Mouse (Mus musculus) heart, postnatal 14 days (tissue): ENCODE results near the gene Arf5. TPM values are rescaled to one million over a fixed set of nuclear protein-coding genes. Genes with fewer than 3 reads are reported as not detected.

ENCODE experiments used
- DNase-seq, 2 experiments: peaks; one replicate each; pipeline ENCODE4 v3.0.0; 2021 to 2022
- intact Hi-C: fragments of 180-260 bp; cut with DNase I; formaldehyde crosslinking; loops from one replicate; pipeline ENCODE4 v1.15.1; 2025
- total RNA-seq, 2 experiments: library from RNA; stranded (reverse); gene quantifications; 2 replicates each; pipeline ENCODE4 v1.2.3; 2021

Arf5 gene
- total RNA-seq, 2 experiments from 2014 or later: 172 to 176 TPM

DNA sequence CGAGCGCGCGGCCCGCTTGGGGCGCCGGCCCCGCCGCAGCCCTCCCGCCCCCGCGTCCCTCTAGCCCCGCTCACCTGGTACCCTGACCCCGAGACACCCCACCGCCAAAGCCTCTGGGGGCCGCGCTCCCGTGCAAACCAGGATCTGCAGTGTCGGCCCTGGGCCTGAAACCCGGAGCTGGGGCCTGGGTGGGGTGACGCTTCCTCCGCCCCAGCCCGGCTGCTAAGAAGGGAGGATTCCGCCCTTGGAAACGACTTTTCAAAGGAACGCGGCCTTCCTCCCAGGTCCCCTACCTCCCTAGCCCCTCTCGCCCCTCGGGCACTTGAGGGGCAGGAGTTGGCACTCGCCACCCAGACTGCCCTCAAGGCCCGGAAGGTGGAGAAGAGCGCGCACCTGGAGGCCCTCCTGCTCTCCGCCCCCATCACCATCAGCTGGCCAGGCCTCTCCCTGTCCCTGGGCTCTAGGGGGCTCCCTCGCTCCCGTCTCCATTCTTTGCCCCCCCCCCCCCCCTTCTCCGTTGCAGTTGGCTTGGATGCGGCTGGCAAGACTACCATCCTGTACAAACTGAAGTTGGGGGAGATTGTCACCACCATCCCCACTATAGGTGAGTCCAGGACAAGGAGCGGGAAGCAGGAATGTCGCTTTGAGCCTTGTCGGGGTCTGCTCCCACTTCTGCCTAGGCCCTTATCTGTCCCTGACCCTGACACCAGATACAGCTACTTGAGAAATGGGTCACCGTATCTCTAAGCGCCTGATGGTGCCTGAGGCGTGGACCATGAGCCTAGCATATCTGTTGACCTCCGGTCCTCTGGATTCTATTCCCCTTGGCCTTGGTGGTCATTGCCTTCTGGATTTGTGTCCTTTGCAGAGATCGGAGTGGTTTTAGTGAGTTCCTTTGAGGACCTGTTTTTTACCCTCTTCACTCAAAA is 671 bp downstream of the Arf5 start:
- peak; percentile 60 to 61 for DNase-seq
- intact Hi-C loops: loop anchor here (5.0 kb wide), 1 partner anchor 162 kb away; no protein-coding TSS in a partner anchor

DNA sequence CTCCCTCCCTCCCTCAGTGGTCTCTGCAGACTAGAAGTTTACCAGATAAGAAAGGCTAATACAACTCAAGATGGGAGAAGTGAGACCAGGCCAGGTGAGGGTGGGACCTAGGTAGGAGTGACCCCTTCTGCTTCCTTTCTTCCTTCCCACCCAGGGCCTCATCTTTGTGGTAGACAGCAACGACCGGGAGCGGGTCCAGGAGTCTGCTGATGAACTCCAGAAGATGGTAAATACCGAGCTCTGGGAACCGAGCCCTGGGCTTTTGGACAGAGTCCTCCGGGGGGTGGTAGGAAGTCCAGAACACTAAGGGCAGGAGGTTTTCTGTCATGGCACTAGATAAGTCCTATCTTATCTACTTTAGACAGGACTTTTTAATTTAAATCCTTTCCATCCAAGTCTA is 1.7 kb downstream of the Arf5 start:
- DNase-seq: no peak
- intact Hi-C loops: loop anchor here (5.0 kb wide), 1 partner anchor 52 kb away; the partner anchor contains the start of gene Snd1

DNA sequence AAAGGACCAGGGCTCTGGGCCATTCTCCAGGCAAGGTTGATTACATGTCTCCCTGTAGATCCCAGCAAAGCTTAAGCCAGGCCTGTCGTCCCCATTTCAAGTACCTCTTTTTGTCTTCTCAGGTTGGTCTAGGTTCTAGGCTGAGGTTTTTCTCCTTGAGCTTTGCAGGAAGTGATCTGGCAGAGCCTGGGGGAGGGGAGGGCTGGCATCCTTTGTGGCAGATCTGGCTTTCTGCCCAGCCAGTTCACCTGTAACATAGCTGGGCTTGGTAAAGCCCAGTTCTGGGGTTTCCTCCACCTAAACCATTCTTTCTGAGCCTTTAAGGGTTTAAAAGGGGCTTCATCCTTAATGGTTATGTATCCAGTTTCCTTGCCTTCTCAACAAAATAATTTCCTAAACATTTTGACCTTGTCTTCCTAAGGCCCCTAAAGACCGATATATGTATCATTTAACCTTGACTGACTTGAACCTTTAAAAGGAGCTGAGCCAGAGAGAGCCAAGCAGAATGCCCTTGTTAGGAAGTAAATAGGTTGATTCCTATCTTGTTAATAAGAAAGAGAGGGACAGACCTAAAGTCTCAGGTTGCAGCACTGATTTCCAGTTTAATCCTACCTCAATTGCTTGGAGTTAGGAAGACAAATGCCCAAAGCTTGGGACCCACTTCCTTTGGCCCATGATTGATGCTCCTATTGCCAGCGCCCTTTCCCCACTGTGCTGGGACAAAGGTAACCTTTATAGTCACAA is 3.9 kb downstream of the Arf5 start, which contains the start of gene Fscn3:
Gene Fscn3 (plus strand): TSS at position 694 of the 744 bp plus-strand sequence.
- no peak for DNase-seq
- intact Hi-C loops: loop anchor here (5.0 kb wide), 1 partner anchor 50 kb away; the partner anchor contains the start of gene Snd1

DNA sequence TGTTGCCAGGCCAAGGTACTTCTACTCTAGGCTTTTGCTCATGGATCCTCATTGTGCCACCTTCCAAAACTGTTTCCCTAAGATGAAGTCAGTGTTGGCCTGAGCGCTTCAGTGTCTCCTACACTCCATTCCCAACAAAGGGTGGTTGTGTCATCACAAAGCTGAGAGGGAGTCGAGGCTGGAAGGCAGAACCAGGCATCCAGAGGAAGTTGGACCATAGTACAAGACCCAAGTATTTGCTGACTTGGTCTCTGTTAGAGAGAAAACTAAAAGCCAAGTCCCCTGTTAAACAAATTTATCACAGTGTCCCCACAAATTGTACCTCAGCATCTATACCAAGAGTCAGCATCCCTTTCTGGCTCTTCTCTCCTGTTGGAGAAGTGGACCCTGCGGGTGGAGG is 4.9 kb downstream of the Arf5 start, which contains the start of gene Gcc1:
Gene Gcc1 (minus strand): TSS at position 101 of the 400 bp plus-strand sequence.
- intact Hi-C loops: loop anchor here (5.0 kb wide), 1 partner anchor 49 kb away; the partner anchor contains the start of gene Snd1

DNA sequence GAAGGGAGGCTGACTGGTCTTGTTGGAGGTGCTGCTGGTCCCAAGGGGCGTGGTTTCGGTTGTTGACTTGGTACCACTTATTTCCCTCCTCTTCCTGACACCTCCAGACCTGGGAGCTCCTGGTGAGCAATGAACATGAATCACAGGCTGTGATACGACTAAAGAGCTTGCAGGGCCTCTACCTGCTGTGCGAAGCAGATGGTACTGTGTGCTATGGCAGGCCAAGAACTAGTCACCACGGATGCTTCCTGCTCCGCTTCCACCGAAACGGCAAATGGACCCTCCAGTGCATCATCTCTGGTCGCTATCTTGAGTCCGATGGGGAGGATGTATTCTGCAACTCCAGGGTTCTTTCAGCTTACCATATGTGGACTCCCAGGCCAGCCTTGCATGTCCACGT is 6.5 kb downstream of the Arf5 start:
- no peak for DNase-seq
- intact Hi-C loops: loop anchor here (5.0 kb wide), 1 partner anchor 47 kb away; the partner anchor contains the start of gene Snd1

More for the DNA sequence above, 4.9 kb downstream of the Arf5 start, which contains the start of gene Gcc1:
- DNase-seq: no peak

DNA sequence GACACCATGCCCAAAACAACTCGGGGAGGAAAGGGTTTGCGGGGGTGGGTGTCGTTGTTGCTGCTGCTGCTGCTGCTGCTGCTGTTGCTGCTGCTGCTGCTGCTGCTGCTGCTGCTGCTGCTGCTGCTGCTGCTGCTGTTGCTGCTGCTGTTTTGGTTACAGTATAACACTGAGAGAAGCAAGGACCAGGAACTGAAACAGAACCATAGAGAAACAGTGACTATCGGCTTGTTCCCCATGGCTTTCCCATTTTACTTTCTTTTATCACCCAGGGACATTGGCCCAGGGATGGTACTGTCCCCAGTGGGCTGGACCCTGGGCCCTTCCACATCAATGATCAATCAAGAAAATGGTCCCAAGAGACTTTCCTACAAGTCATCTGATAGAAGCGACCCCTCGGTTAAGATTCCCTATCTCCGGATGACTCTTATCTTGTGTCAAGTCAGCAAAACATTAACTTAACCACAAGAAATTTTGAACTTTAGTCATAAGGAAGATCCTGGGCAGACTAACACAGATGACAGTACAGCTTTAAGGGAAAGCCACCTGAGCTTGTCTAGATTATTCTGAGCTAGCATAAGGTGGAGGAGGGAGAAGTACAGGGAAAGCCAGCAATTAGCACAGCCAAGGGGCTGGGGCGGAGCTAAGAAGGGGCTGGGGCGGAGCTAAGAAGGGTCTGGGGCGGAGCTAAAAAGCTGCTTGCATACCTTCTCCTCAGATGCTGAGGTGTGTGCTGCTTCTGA is 7.6 kb downstream of the Arf5 start:
- DNase-seq: no peak
- intact Hi-C loops: no loop called here

DNA sequence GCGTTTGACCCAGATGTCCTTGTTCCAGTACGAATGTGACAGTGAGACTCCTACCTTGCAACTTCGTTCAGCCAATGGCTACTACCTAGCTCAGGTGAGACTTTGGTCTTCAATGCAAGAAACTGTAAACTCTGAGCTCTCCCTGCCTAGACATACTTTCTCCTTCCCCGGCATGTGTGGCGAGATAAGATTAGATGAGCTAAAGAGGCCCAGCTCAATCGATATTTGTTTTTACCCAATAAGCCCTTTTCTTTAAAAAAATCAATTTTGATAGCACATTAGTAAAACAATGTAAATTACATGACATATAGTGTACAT is 8.1 kb downstream of the Arf5 start:
- intact Hi-C loops: no loop called here
- no peak for DNase-seq

DNA sequence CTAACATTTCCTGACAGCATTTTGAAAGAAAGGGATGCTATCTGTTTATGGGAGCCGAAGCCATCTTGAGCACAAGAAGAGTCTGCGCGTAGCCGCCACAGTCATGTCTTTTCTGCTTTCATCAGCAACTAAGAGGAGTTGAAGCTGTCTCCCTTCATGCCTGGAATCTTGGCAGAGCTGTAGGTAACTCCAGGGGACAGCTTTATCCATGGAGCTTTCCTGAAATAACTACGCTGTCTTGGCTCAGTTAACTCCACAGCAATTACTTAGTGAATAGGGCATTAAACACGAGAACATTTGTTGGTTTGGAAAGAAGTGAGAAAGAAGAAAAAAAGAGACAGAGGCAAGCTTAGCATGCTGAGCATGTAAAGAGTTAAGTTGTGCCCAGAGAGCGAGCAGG is 24.6 kb downstream of the Arf5 start:
- no peak for DNase-seq
- intact Hi-C loops: no loop called here

DNA sequence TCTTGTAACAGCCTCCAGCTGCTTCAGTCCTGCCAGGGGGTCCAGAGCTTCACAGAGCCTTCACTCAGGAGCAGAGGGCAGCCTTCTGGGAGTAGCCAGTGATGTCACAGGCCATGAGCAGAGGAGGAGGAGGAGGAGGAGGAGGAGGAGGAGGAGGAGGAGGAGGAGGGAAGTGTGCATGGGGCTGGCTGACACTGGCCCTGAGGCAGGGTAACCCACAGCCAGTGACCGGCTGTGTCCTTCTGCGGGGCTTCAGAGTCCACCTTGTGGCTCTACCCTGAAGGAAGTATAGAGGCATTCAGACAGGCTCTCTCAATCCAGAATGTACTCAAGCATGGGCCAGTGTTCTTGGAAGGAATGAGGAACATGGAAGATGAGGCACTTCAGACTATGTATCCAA is 25.9 kb downstream of the Arf5 start, which contains the start of gene Pax4:
Gene Pax4 (minus strand): TSS at position 101 of the 400 bp plus-strand sequence.
- intact Hi-C loops: no loop called here
- DNase-seq: no peak

DNA sequence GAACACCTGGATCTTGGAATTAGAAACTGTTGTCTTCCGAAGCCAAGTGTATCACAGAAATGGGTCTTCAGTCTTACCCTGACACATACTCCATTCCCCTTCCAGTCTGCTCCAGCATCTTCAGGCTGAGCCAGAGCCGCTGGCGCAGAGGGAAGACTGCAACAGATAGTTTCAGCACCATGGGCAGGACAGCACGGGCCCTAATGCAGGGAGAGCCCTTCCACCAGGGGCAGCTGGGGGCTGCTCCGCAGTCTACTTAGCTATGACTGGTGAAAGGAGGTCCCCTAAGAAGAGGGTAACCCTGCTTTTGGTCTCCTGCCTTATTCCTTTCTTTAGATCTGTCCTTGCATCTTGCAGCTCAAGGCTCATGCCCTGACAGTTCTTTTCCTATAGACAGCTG is 27.1 kb downstream of the Arf5 start:
- DNase-seq: no peak
- intact Hi-C loops: loop anchor here (10.0 kb wide), 1 partner anchor 66 kb away; no protein-coding TSS in a partner anchor

DNA sequence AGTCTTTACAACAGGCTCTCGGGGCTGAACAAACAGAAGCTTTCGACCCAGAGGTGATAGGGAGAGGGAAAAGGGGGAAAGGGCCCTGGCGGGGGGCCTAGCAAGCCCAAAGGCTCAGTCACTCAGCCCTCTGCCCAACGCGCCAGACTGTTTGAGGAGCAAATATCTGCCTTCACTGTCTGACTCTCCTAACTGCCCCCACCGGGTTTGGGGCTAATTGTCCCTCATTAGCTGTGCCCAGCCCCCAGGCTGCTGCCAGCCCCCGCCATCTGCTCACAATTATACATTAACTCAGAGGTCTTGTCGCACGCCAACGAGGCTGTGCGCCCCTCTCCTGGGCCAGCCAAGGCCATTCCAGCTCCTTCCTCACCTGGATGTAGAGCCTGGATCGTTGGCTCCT is 27.6 kb downstream of the Arf5 start:
- DNase-seq: no peak
- intact Hi-C loops: loop anchor here (10.0 kb wide), 1 partner anchor 66 kb away; no protein-coding TSS in a partner anchor

DNA sequence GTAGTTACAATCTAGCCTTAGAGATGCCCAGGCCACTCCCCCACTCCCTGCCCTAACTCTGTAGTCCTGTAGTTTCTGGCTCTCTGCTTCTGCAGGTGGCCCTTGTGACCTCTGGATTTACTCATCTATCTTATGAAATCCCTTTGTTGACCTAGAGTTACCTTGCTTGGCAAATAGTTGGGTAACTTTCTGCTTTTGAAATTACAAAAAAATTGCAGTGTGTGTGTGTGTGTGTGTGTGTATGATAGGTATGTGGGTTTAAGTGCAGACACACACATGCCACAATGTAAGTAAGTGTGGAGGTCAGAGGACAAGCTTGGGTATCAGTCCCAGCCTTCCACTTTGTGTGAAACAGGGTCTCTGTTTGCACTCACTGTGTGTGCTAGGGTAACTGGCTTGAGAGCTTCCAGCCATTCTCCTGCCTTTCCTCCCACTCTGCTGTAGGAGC is 35.9 kb downstream of the Arf5 start:
- intact Hi-C loops: loop anchor here (10.0 kb wide), 1 partner anchor 74 kb away; no protein-coding TSS in a partner anchor
- no peak for DNase-seq

DNA sequence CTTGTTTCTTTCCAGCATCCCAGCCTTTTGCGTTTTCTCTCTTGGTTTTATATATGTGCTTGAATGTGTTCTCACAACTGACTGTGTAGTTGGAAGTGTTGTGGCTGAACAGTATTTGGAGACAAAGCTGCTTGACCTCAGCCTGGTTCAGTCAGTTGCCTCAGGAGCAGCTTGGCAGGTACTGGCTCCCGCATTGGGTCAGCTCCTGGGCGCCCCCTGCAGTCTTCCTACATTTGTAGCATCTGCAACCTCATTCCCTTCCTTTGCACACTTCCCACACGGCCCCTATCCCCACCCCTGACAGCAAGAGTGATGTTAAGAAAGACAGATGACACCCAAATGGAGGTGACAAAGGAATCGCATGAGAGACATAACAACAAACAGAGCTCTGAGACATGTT is 37.2 kb downstream of the Arf5 start:
- intact Hi-C loops: loop anchor here (1.0 to 5.0 kb wide), 3 partner anchors 121 to 198 kb away; no protein-coding TSS in a partner anchor
- DNase-seq: peak; percentile 83

DNA sequence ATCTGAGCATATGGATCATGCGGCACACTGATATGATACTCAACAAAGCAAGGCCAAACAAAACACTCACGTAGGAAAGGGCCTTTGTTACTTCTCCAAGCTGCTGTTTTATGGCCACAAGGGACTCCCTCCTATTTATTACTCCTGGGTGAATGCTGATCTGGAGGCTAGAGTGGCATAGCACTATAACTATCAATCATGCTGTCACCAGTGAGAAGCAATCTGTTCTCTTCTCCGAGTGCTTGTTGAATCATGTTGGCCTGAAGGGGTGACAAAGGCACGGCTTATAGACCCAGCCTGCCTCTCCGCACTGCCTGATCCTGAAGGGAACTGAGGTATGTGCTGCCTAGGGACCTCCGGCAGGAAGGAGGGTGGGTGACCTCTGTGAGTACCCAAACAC is 41.3 kb downstream of the Arf5 start:
- intact Hi-C loops: loop anchor here (5.0 kb wide), 1 partner anchor 202 kb away; no protein-coding TSS in a partner anchor
- DNase-seq: no peak

DNA sequence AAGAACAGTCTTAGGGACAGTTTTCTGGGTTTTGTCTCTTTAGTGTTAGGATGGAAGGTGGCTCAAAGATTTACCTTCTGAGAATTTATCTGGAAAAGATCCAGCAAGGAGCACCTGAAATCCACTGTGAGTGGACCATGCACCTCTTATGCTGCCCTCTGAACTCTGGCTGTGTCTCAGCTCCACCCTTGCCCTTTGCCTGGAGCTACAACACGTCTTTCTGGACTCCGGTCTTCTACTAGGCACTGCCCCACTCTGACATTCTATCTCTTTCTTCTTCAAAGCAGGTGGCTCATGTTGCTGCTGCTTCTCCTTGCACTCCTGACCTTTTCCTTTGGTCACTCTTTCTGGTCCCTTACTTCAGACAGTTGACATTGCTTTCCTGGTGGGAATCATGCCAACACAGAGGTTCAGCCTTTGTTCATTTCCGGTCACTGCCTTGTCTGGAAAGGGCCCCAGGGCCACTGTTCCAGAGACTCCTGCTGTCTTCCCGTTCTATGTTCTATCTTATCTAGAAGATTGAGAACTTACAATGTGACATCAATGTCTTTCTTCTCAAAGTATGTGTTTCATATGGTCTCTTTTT is 46.8 kb downstream of the Arf5 start:
- DNase-seq: no peak
- intact Hi-C loops: no loop called here

DNA sequence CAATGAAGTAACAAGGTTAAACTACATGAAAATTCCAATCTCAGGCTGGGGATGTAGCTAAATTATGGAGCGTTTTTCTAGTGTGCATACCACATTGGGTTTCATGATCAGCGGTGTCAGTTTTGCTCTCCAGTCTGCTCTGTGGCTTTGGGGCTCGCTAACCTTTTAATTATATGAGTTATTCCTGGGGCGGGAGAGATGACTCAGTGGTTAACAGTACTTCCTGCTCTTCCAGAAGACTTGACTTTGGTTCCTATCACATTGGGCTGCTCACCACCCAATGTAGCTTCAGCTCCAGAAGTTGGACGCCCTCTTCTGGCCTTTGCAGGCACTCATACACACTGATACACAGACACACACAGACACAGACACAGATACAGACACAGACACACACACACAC is 47.3 kb downstream of the Arf5 start:
- intact Hi-C loops: no loop called here

DNA sequence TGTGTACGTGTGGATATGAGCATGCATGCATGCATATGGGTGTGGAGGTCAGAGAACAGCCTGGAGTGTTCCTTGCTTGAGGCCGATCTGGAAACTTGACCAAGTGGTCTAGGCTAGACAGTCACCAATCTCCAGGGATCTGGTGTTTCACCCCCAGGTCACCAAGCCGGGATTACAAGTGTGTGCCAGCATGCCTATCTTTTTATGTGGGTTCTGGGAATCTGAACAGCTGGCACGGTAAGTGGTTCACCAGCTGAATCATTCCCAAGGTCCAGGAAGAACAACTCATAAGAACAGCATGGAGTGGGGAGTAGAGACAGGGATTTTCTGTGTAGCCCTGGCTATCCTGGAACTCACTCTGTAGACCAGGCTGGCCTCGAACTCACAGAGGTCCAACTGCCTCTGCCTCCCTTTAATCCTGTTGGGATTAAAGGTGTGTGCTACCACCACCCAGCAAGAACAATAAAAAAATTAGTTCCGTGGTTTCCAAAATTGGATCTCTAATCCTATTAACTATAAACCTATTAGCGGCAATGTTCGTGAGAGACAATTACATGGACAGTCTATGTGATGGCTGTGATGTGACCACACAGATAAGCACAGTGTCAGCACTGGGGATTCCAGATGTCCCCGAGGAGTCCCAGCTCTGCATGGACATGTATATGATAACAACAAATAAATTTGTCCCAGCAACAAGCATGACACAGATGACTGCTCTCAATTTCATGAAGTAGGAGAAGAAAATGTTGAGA is 48.1 kb downstream of the Arf5 start:
- intact Hi-C loops: no loop called here
- no peak for DNase-seq

More for the DNA sequence above, 47.3 kb downstream of the Arf5 start:
- no peak for DNase-seq

DNA sequence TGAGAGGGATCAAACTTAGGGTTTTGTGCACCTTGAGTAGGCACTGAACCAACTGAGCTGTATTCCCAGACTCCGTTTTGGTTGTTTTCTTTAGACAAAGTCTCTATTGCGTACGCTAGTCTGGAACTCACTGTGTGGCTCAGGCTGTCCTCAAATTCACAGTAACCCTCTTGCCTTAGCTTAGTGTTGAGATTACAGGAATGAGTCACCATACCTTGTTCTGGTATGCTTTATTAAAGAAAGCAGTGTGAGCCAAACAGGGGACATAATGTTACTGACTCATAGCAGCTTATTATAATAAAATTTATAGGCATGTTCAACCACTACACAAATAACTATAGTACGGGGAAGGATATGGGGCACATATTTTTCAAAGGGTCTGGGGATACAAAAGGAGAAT is 50.9 kb downstream of the Arf5 start:
- no peak for DNase-seq
- intact Hi-C loops: no loop called here

DNA sequence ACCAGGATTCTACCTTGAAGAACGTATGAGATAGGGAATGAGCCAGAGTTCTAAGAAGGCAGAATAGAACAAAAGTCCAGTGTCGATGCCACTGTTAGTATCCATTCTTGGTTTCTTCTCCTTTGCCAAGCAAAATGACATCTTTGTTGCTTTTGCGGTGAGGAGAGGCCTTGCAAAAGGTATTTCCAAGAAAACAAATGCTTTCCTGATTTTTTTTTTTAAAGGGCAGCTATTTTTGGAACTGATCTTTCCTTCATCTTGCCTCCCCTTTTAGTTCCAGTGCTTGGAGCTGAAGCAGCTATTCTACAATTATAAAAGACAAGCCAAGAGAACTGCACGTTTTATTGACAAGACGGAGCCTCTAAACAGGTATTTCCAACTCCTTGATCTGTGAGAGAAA is 51.5 kb downstream of the Arf5 start, which contains the start of gene Snd1:
Gene Snd1 (plus strand): TSS at position 301 of the 400 bp plus-strand sequence.
- no peak for DNase-seq
- intact Hi-C loops: loop anchor here (5.0 kb wide), 2 partner anchors 48 to 213 kb away; partner anchors contain the start of genes Fscn3 and Gcc1
